Mouse (Mus musculus): ENCODE results near the gene Rap1gap. TPM values are rescaled to one million over a fixed set of nuclear protein-coding genes. Genes with fewer than 3 reads are reported as not detected.
A peak's percentile ranks its signal among the peaks of the same experiment; 100 is the strongest.

Gene Rap1gap
- polyA plus RNA-seq (2012; rRNA removed) = 83.0 and 109 TPM in 2 replicates

DNA sequence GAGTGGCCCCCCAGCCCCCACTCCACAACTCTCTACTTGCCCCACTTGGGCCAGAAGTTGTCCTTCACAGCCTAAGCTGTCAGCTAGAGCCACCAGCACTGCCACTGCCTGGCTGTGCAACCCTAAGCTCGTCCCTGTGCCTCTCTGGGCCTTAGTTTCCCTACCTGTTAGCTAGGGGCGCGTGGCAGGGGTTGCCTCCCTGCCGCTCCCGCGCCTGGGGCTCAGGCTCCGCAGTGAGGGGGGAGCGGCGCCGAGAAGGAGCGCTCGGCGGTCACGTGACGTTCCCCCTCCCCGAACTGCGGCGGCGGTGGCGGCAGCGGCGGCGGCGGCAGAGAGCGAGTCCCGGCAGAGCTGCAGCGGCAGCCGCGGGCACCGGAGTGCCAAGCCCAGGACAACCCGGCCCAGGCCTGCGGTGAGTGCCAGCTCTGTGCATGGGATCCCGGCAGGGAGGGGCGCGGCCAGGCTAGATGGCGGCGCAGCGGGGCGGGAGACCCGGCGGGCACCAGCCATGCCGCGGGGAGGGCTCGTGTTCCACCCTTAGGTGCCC is at the start of gene Rap1gap:
TSS of gene Rap1gap (plus strand) at position 294 of the 547 bp plus-strand sequence.
- TF ChIP-seq CTCF (IDR thresholded peaks at IDR 0.05; ENCODE audit: borderline replicate concordance, extremely low read depth, insufficient read depth, insufficient read length) = no peak
- 0 out of 2 replicates have a peak, but pooled peaks have one; percentile 29 for TF ChIP-seq POLR2A (IDR thresholded peaks at IDR 0.05; ENCODE audit: borderline replicate concordance, extremely low read depth, insufficient read depth, insufficient read length, poor library complexity, severe bottlenecking)
- peak; percentile 72 for DNase-seq (ENCODE audit: low read depth)

DNA sequence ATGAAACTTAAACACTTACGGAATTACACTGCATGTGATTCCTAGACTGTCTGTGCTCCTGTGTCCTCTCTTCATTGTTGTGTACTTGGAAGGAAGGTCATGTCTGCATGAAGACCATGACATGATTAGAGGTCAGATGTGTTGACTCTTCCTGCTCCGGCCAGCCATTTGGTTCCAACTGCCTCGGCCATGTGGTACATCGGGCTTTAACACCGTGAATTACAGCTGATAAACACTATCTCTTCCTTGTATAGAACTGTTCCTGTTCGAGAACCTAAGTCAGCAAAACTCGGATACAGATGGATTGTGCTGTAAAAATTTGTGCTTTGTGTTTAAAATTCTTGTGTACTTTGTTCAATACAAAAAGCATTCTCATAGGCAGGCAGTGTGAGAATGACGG is 41.7 kb upstream of the Rap1gap start:
- TF ChIP-seq POLR2A (IDR thresholded peaks at IDR 0.05; ENCODE audit: borderline replicate concordance, extremely low read depth, insufficient read depth, insufficient read length, poor library complexity, severe bottlenecking) (no peak), CTCF (IDR thresholded peaks at IDR 0.05; ENCODE audit: borderline replicate concordance, extremely low read depth, insufficient read depth, insufficient read length) (no peak)
- no peak for DNase-seq (ENCODE audit: low read depth)

DNA sequence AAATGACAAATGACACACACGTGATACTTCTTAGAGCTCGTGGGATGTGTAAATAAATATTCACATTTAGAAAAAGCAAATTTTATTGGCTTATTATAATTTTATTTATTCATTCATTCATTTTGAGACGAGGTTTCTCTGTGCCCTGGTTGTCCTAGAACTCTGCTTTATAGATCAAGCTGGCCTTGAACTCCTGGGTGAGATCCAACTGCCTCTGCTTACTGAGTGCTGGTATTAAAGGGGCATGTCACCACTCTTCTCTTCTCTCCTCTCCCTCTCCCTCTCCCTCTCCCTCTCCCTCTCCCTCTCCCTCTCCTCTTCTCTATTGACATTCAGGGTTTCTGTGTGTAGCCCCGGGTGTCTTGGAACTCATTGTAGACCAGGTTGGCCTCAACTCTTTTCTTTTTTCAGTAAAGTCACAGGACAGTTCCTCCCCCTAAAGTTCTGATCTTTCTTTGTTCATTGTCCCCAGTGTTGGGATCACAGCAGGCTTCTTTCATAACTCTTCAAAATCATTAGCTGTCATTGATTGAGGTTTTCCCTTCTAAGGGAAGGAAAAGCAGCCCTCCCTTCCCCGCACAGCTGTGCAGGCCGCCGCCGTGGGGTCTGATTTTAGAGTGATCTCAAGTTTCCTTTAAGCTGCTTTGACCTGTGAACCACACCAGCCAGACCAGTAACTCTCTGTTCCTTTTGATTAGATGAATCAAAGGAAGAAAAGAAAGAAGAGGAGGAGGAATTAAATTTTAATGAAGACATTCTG is 36.9 kb upstream of the Rap1gap start:
- TF ChIP-seq POLR2A (IDR thresholded peaks at IDR 0.05; ENCODE audit: borderline replicate concordance, extremely low read depth, insufficient read depth, insufficient read length, poor library complexity, severe bottlenecking) (no peak), CTCF (IDR thresholded peaks at IDR 0.05; ENCODE audit: borderline replicate concordance, extremely low read depth, insufficient read depth, insufficient read length) (no peak)
- peak; percentile 58 for DNase-seq (ENCODE audit: low read depth)

DNA sequence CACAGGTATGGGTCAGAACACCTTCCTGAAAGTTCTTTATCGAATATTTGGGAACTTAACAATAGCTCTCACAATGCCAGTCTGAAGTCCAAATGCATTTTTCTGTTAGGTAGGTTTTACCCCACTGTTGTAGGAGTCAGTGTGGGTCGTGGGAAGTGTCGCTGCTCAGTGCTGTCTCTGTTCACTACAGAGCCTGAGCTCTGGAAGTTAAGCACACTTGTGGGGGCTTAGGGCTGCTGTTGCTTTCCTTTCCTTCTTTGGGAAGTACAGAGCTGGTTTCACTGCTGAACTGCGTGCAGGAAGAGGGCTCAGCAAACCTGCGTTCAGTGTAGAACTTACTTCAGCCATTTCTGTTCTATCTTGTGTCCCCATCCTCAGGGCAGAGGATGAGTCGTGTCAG is 36.1 kb upstream of the Rap1gap start:
- TF ChIP-seq POLR2A (IDR thresholded peaks at IDR 0.05; ENCODE audit: borderline replicate concordance, extremely low read depth, insufficient read depth, insufficient read length, poor library complexity, severe bottlenecking) = no peak
- no peak for TF ChIP-seq CTCF (IDR thresholded peaks at IDR 0.05; ENCODE audit: borderline replicate concordance, extremely low read depth, insufficient read depth, insufficient read length)
- DNase-seq (ENCODE audit: low read depth) = no peak

DNA sequence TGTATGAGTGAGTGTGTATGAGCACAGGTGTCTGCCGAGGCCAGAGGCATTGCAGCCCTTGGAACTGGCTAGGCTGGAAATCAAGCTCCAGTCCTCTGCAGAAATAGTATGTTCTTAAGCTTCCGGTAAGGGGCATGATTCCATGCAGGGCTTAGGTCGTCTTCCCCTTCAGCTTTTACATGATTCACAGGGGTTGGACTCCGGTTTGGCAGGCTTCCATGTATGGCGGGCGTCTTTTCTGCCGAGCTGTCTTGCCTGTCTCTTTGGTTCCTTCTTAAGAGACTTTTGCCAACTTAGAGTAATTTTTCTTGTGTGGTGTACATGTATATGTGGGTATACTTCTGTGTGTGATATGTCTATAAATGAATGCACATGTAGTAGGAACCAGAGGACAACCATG is 35.2 kb upstream of the Rap1gap start:
- no peak for DNase-seq (ENCODE audit: low read depth)
- no peak for TF ChIP-seq CTCF (IDR thresholded peaks at IDR 0.05; ENCODE audit: borderline replicate concordance, extremely low read depth, insufficient read depth, insufficient read length)
- no peak for TF ChIP-seq POLR2A (IDR thresholded peaks at IDR 0.05; ENCODE audit: borderline replicate concordance, extremely low read depth, insufficient read depth, insufficient read length, poor library complexity, severe bottlenecking)

DNA sequence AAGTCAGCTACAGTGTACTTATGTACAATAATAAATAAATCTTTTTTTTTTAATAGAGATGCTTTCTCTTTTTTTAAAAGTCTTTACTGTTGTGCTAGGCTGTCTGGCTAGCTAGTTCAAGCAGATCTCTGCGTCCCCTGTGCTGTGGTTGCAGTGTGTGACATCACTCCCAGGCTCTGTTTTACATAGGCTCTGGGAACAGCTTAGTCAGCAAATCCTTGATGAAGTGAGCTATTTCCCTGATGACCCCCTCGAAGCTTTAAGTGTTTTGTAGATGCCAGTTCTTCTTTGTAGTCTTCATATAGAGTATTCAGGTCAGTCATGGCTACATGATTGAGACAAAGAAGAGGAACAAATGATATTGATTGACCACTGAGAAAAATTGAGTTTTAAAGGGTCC is 34.4 kb upstream of the Rap1gap start:
- no peak for DNase-seq (ENCODE audit: low read depth)
- TF ChIP-seq CTCF (IDR thresholded peaks at IDR 0.05; ENCODE audit: borderline replicate concordance, extremely low read depth, insufficient read depth, insufficient read length) (no peak), POLR2A (IDR thresholded peaks at IDR 0.05; ENCODE audit: borderline replicate concordance, extremely low read depth, insufficient read depth, insufficient read length, poor library complexity, severe bottlenecking) (no peak)

DNA sequence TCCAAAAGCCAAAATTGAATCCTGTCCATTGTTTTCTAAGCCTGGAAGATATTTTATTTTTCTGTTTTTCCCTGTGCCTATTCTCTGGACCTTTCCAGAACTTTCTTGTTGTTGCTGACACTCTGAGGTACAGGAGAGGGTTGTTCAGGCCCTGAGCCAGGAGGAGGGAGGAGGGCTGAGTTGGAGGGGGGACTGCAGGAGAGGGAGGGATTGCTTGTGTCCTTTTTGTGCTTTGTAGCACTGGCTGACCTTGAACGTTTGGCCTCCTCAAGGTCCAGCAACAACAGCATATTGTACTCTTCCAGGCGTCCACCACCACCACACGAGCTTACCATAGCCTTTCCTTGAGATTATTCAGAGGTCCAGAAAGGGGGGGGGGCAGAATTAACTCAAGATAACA is 32.9 kb upstream of the Rap1gap start:
- no peak for DNase-seq (ENCODE audit: low read depth)
- TF ChIP-seq POLR2A (IDR thresholded peaks at IDR 0.05; ENCODE audit: borderline replicate concordance, extremely low read depth, insufficient read depth, insufficient read length, poor library complexity, severe bottlenecking) = no peak

DNA sequence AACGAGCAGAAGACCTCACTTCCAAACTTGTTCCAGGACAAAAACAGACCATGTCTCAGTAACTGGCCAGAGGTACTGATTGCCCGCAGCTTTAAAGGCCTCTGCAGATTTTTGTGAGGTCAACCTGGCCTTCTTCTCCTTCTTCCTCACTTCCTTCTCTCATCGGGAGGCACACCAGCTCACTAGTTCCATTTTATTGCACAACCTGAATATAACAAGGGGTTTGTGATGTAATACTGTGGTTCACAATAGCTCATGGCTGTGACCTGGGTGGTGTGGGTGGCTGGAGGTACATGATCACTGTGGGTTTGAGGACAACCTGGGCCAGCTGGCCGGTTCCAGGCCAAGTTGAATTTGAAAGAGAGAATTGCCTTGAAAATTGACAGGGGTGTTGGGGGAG is 31.1 kb upstream of the Rap1gap start:
- DNase-seq (ENCODE audit: low read depth) = no peak
- TF ChIP-seq POLR2A (IDR thresholded peaks at IDR 0.05; ENCODE audit: borderline replicate concordance, extremely low read depth, insufficient read depth, insufficient read length, poor library complexity, severe bottlenecking) (no peak), CTCF (IDR thresholded peaks at IDR 0.05; ENCODE audit: borderline replicate concordance, extremely low read depth, insufficient read depth, insufficient read length) (no peak)

DNA sequence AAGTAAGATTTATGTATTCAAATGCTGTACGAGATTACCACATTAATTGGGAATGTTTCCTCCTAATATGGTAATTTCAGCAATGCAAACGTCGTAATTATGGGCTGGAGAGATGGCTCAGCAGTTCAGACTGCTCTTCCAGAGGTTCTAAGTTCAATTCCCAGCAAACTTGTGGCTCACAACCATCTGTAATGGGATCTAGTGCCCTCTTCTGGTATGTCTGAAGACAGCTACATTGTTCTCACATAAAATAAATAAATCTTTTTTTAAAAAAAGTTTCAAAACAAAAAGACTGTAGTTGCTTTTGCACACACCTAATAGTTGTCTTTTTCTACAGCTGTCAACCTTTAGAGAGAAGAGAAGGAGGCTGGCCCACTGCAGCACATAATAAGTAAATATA is 27.9 kb upstream of the Rap1gap start:
- TF ChIP-seq CTCF (IDR thresholded peaks at IDR 0.05; ENCODE audit: borderline replicate concordance, extremely low read depth, insufficient read depth, insufficient read length) = no peak
- TF ChIP-seq POLR2A (IDR thresholded peaks at IDR 0.05; ENCODE audit: borderline replicate concordance, extremely low read depth, insufficient read depth, insufficient read length, poor library complexity, severe bottlenecking) = no peak
- DNase-seq (ENCODE audit: low read depth) = no peak

DNA sequence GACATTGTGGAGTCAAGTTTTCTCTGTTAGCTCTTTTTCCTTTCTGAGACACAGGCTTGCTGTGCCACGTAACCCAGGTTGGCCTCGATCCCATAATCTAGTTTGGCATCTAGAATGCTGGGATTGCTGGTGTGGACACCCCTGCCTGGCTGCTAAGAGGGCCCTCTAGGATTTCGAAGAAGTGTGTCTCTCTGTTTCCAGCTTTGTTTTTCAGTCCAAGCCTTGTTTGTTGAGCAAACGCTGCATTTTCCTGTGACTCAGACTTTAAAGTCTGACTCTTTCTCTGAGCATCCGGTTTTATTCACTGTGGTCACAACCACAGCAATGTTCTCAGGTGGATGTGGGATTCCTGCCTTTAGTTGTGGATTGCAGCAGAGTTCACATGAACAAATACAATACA is 23.0 kb upstream of the Rap1gap start:
- no peak for TF ChIP-seq CTCF (IDR thresholded peaks at IDR 0.05; ENCODE audit: borderline replicate concordance, extremely low read depth, insufficient read depth, insufficient read length)
- no peak for TF ChIP-seq POLR2A (IDR thresholded peaks at IDR 0.05; ENCODE audit: borderline replicate concordance, extremely low read depth, insufficient read depth, insufficient read length, poor library complexity, severe bottlenecking)

DNA sequence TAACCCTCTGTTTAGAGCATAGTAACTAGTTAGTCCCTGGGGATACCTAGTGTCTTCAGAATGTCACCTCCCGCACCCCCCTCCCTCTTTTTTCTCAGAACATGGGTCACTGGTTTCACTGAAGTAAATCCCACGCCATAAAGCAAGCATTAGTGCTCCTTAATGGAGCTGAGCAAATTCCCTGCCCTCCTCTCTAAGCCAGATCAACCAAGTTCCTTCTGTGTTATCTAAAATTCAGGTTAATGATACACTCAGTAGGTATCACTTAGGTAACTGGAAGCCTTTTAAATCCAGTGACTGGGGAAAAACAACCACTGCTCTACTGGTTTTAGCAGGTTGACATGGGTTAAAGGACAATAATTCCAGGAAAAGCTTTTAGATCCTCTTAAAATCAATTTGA is 22.4 kb upstream of the Rap1gap start:
- TF ChIP-seq POLR2A (IDR thresholded peaks at IDR 0.05; ENCODE audit: borderline replicate concordance, extremely low read depth, insufficient read depth, insufficient read length, poor library complexity, severe bottlenecking) = no peak
- no peak for TF ChIP-seq CTCF (IDR thresholded peaks at IDR 0.05; ENCODE audit: borderline replicate concordance, extremely low read depth, insufficient read depth, insufficient read length)
- DNase-seq (ENCODE audit: low read depth) = no peak

More for the DNA sequence above, 23.0 kb upstream of the Rap1gap start:
- no peak for DNase-seq (ENCODE audit: low read depth)

DNA sequence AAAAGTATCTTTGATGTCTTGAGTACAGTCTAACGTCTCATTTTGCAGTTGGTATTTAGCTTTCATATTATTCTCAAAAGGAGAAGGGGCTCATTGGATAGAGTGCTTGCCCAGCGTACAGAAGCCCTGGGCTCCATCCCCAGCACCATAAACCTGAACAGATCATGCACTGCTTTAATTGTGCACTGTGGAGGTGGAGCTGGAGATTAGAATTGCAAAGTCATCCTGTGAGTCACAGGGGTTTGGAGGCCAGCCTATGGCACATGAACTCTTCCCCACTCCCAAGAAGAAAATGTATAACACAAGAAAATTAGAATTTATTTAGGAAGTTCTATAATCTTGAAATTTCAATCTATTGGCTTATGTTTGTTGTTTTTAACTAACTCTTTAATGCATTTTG is 21.1 kb upstream of the Rap1gap start:
- no peak for DNase-seq (ENCODE audit: low read depth)
- TF ChIP-seq CTCF (IDR thresholded peaks at IDR 0.05; ENCODE audit: borderline replicate concordance, extremely low read depth, insufficient read depth, insufficient read length) = no peak
- no peak for TF ChIP-seq POLR2A (IDR thresholded peaks at IDR 0.05; ENCODE audit: borderline replicate concordance, extremely low read depth, insufficient read depth, insufficient read length, poor library complexity, severe bottlenecking)
